Mouse (Mus musculus) testis, adult 2 months (tissue): ENCODE results near the gene Odr4.

Experiments used
- CTCF ChIP-seq: fragments of 200-500 bp; IDR thresholded peaks from 2 replicates; pipeline ENCODE4 v1.5.1; 2012; ENCODE audit warnings: low read depth, mild to moderate bottlenecking, inconsistent platforms, low read length, moderate library complexity; ENCODE audit not compliant: control insufficient read depth, insufficient read depth, insufficient replicate concordance
- POLR2A ChIP-seq: fragments of 200-500 bp; IDR thresholded peaks from 2 replicates; pipeline ENCODE4 v1.6.1; 2012; ENCODE audit warnings: low read depth, mild to moderate bottlenecking, inconsistent platforms, low read length, moderate library complexity; ENCODE audit not compliant: control insufficient read depth

- TF ChIP-seq CTCF (no peak), POLR2A (no peak)
Observed at GRCm38 (mm10) chr1:150403914-150404313, 11.0 kb upstream of the Odr4 start.
